Mouse (Mus musculus): ENCODE measurements at regions not wholly inside any gene's neighbourhood (a gene's known extent, or its start where the extent isn't known, plus 50 kb on each side); places are given as distances from the start of the nearest gene placed in this dataset.

GRCm38 (mm10) chr2:118042380-118043055 is 69.2 kb upstream of the Thbs1 start:
- no peak for DNase-seq
- intact Hi-C loops (cut with DNase I; ENCODE audit: low total_unique reads): no loop called here

- intact Hi-C loops (cut with DNase I; ENCODE audit: low total_unique reads): no loop called here
- DNase-seq: no peak
Measured at GRCm38 (mm10) chr2:118044666-118045065, 67.0 kb upstream of the Thbs1 start.

- no peak for DNase-seq
- intact Hi-C loops (cut with DNase I; ENCODE audit: low total_unique reads): no loop called here
Measured at GRCm38 (mm10) chr2:118050326-118050725, 61.4 kb upstream of the Thbs1 start.

GRCm38 (mm10) chr2:118051610-118052009 is 60.1 kb upstream of the Thbs1 start:
- intact Hi-C loops (cut with DNase I; ENCODE audit: low total_unique reads): no loop called here
- no peak for DNase-seq

- no peak for DNase-seq
- intact Hi-C loops (cut with DNase I; ENCODE audit: low total_unique reads): no loop called here
Measured at GRCm38 (mm10) chr2:118053512-118053911, 58.2 kb upstream of the Thbs1 start.

GRCm38 (mm10) chr2:118058654-118059395 is 52.9 kb upstream of the Thbs1 start:
- intact Hi-C loops (cut with DNase I; ENCODE audit: low total_unique reads): no loop called here
- DNase-seq: no peak

GRCm38 (mm10) chr2:118061291-118061690 is 50.4 kb upstream of the Thbs1 start:
- intact Hi-C loops (cut with DNase I; ENCODE audit: low total_unique reads): no loop called here
- DNase-seq: no peak

All from gastrocnemius, postnatal 14 days (tissue).